Mouse (Mus musculus) neural tube, embryonic 14.5 days (tissue): ENCODE measurements around the gene Sobp. TPM values are rescaled to one million over a fixed set of nuclear protein-coding genes. Genes with fewer than 3 reads are reported as not detected.
A peak's percentile ranks its signal among the peaks of the same experiment; 100 is the strongest.

Source experiments
- ATAC-seq: fragments of 200-750 bp; cut with Nextera tagmentation; 2 replicates; pipeline ENCODE4 v1.8.0; 2017; ENCODE audit warnings: low read depth, mild to moderate bottlenecking, moderate TSS enrichment, moderate library complexity
- H3K27ac ChIP-seq: fragments of 300-500 bp; sonication (generic); 2 replicates; pipeline ENCODE4 v1.5.1; 2014; ENCODE audit warnings: low read depth, mild to moderate bottlenecking, control low read depth, low read length, moderate library complexity, mixed read lengths
- H3K27me3 ChIP-seq: fragments of 300-500 bp; sonication (generic); 2 replicates; pipeline ENCODE4 v1.6.1; 2014; ENCODE audit warnings: low read length; ENCODE audit not compliant: control insufficient read depth, insufficient read depth
- H3K36me3 ChIP-seq: fragments of 300-500 bp; sonication (generic); 2 replicates; pipeline ENCODE4 v1.6.1; 2014; ENCODE audit warnings: low read length, mixed read lengths; ENCODE audit not compliant: control insufficient read depth, insufficient read depth
- H3K4me1 ChIP-seq: fragments of 300-500 bp; sonication (generic); 2 replicates; pipeline ENCODE4 v1.6.1; 2014; ENCODE audit warnings: low read length; ENCODE audit not compliant: control insufficient read depth, insufficient read depth
- H3K4me2 ChIP-seq: fragments of 300-500 bp; sonication (generic); 2 replicates; pipeline ENCODE4 v1.6.1; 2014; ENCODE audit warnings: mild to moderate bottlenecking, low read depth, low read length, control low read depth
- H3K4me3 ChIP-seq: fragments of 300-500 bp; sonication (generic); 2 replicates; pipeline ENCODE4 v1.5.1; 2014; ENCODE audit warnings: low read depth, low read length, control low read depth, mixed read lengths
- H3K9ac ChIP-seq: fragments of 300-500 bp; sonication (generic); replicated peaks from 2 replicates; pipeline ENCODE4 v1.6.1; 2014; ENCODE audit warnings: low read depth, mild to moderate bottlenecking, control low read depth, low read length, mixed read lengths
- H3K9me3 ChIP-seq: fragments of 300-500 bp; sonication (generic); 2 replicates; pipeline ENCODE4 v1.6.1; 2016; ENCODE audit warnings: low read length; ENCODE audit not compliant: control insufficient read depth
- WGBS: fragments of 180-500 bp; shearing (Covaris S2); extraction: QIAGEN DNeasy Blood & Tissue Kit; methylation state at CpG from one replicate; pipeline ENCODE4 v1.1.7; 2014; 5-methylcytosine and 5-hydroxymethylcytosine counted together
- polyA plus RNA-seq: library from polyadenylated mRNA; unstranded; fragments of >200 nt; fragmentation: Nextera tagmentation; extraction: Ambion mirVana; gene quantifications from 2 replicates; pipeline ENCODE4 v1.2.1, GENCODE M21; 2014

The Sobp gene
- polyA plus RNA-seq, 1 experiment from 2014 or later: 17.0 TPM

DNA sequence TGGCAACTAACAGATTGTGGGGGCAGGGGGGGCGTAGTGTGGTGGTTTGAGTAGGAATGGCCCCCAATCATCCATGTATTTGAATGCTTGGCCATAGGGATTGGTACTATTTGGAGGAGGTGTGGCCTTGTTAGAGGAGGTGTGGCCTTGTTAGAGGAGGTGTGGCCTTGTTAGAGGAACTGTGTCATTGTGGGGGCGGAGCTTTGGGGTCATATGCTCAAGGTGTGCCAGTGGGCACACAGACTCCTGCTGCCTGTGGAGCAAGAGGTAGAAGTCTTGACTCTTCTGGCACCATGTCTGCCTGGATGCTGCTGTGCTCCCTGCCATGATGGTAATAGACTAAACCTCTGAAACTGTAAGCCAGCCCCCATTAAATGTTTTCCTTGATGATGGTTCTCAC, 25.9 kb upstream of the Sobp start:
- H3K27ac ChIP-seq: no peak overlapping the region
- H3K27me3 ChIP-seq: no peaks in the 10 kb centered on the region
- no peak overlapping the region for H3K9ac ChIP-seq
- no peak overlapping the region for H3K4me2 ChIP-seq
- no peaks in the 10 kb centered on the region for H3K9me3 ChIP-seq
- H3K36me3 ChIP-seq: no peaks in the 10 kb centered on the region
- 91% methylated on average over 2 of the region's 2 CpGs for WGBS
- no peaks in the 10 kb centered on the region for H3K4me1 ChIP-seq
- ATAC-seq: no peak
- H3K4me3 ChIP-seq: no peak overlapping the region

DNA sequence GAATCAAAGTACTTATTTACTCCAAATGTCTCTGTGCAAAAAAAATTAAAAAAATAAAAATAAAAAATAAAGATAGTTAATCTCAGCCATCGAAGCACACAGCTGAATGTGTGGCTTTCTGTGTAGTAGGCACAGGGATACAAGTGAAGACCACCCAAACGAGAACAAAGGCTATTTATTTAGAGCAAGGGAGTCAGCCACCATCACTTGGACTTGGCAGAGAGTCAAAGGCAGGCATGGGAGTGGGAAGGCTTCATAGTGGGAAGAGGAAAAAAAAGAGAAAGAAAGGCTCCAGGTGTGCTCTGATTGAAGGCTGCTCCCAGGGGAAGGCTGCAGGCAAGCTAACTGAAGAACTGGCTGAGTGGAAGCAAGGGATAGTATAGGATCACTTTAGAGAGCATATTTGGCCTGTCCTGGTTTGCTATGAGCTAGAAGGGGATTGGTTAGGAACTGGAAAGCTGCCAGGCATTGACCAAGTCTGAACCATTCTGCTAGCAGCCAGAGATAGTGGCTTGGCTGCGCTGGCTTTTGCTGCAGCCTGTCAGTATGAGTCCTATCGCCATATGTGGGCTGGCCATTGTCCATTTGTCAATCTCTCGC, 6.1 kb upstream of the Sobp start:
- H3K27ac ChIP-seq: peak overlapping the region; percentile 57; the same call in 1 of the 2 replicates
- H3K4me1 ChIP-seq: peaks cover 5% of the 10 kb centered on the region; the same call in 1 of the 2 replicates
- H3K4me3 ChIP-seq: no peak overlapping the region
- H3K4me2 ChIP-seq: no peak overlapping the region
- 32% methylated on average over 5 of the region's 5 CpGs for WGBS
- H3K9me3 ChIP-seq: no peaks in the 10 kb centered on the region
- no peaks in the 10 kb centered on the region for H3K27me3 ChIP-seq
- H3K9ac ChIP-seq: no peak overlapping the region
- ATAC-seq: peak; percentile 86
- H3K36me3 ChIP-seq: no peaks in the 10 kb centered on the region

DNA sequence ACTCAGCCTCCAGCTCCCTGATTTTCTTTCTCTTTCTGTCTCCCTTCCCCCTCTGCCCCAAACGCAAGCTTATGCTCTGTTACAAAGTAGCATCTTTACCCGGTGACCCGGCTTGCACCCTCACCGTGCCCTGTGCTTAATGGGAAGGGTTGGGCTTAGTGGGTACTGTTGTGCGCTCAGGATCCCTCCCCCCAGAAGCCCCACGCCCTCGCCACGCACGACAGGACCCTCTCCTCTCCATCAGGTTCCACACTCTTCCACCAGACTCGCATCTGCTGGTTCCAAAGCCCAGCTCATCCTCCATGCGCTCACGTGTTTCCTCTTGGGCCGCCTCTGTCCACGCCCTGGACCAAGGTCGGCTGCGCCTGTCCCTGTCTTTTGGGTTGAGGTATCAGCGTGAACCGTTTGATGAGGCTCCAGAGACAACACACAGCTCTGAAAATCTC, 849 bp upstream of the Sobp start:
- WGBS: under 1% methylated on average over 18 of the region's 18 CpGs
- peak overlapping the region; percentile 96 for H3K27ac ChIP-seq
- H3K27me3 ChIP-seq: no peaks in the 10 kb centered on the region
- peak overlapping the region; percentile 83 for H3K9ac ChIP-seq
- no peaks in the 10 kb centered on the region for H3K9me3 ChIP-seq
- H3K4me2 ChIP-seq: peak overlapping the region; percentile 96
- H3K4me1 ChIP-seq: peaks cover 22% of the 10 kb centered on the region
- peak overlapping the region; percentile 84 for H3K4me3 ChIP-seq
- H3K36me3 ChIP-seq: no peaks in the 10 kb centered on the region
- peak; percentile 60 for ATAC-seq

DNA sequence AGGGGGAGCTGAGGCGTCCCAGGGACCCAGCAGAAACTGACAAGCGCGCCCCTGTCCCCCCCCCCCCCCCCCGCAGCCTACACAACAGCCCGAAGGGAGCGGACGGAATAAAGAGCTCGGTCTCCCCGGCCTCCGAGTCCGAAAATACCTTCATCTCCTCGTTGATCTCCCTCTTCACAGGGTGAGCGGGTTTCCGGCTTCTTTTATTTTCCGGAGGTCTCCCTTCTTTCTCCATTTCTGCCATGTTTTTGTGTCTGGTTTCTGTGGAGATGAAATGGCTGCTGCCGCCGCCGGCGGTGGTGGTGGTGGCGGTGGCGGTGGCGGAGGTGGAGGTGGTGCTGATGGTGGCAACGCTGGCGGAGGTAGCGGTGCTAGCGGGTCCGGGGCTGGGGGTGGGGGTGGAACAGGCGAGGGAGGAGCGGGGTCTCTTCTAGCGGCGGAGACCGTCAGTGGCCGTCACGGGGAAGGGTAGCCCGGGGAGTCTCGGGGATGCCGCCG, 453 bp downstream of the Sobp start:
- H3K4me2 ChIP-seq: peak overlapping the region; percentile 96
- H3K4me1 ChIP-seq: peaks cover 22% of the 10 kb centered on the region
- no peaks in the 10 kb centered on the region for H3K9me3 ChIP-seq
- WGBS: 2% methylated on average over 26 of the region's 38 CpGs
- no peaks in the 10 kb centered on the region for H3K27me3 ChIP-seq
- H3K4me3 ChIP-seq: peak overlapping the region; percentile 84
- no peaks in the 10 kb centered on the region for H3K36me3 ChIP-seq
- H3K9ac ChIP-seq: peak overlapping the region; percentile 83
- H3K27ac ChIP-seq: peak overlapping the region; percentile 96
- ATAC-seq: peak; percentile 73

DNA sequence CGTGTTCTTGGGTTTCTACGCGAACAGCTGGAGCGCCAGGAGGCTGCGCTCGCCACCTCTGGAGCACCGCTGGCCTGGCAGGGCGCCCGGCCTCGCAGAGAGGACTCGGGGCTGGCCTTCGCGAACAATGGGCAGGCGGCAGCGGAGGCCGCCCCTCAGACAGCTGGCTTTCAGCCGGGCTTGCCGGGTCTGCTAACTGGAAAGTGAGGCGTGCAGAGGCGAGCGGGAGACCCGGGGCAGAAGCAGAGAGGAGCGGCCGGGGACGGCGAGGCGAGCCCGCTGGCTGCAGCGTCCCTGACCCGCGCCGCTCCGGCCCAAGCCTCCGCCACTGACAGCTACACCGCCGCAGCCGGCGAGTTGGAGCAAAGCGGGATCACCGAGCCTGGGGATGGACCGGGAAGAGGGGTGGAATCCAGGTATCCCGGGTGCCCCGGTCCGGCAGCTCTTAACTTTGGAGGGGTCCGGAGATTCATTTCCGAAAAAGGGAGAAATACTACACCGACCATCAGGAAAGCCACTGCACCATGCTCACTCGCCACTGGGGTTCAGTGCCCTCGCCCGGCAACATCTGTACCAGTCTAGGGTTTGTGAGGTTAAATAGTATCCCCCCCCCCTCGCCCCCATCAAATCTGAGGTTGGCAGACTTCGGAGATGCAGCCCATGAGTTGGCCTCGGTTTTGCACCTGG, 1.0 kb downstream of the Sobp start:
- peaks cover 22% of the 10 kb centered on the region for H3K4me1 ChIP-seq
- H3K27me3 ChIP-seq: no peaks in the 10 kb centered on the region
- peak overlapping the region; percentile 83 for H3K9ac ChIP-seq
- peak overlapping the region; percentile 84 for H3K4me3 ChIP-seq
- ATAC-seq: peak; percentile 13; the same call in 1 of the 2 replicates
- WGBS: 0% methylated on average over 53 of the region's 53 CpGs
- no peaks in the 10 kb centered on the region for H3K36me3 ChIP-seq
- H3K27ac ChIP-seq: peak overlapping the region; percentile 96
- no peaks in the 10 kb centered on the region for H3K9me3 ChIP-seq
- peak overlapping the region; percentile 96 for H3K4me2 ChIP-seq

DNA sequence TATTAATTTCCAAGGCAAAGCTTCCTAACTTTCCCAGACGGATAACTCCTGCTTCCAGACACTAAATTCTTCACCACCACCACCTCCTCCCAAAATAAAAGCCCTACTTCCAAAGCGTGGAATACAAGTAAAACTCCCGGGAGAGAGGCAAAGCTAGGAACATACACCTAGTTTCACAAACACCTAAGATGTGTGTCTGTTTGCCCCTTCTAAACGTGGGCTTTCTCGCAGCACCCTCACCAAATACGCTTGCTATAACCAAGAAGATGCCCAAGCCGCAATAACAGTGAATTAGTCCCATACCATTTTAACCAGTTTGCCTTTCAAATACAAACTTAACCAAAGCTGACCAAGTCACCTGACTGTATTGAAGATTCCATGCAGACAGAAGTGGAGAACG, 1.8 kb downstream of the Sobp start:
- Histone ChIP-seq H3K9me3 (no peaks in the 10 kb centered on the region), H3K27me3 (no peaks in the 10 kb centered on the region), H3K4me3 (peak overlapping the region; percentile 84), H3K4me2 (peak overlapping the region; percentile 96), H3K27ac (no peak overlapping the region), H3K9ac (peak overlapping the region; percentile 83), H3K36me3 (no peaks in the 10 kb centered on the region), H3K4me1 (peaks cover 26% of the 10 kb centered on the region)
- ATAC-seq: no peak
- WGBS: 4% methylated on average over 8 of the region's 8 CpGs

DNA sequence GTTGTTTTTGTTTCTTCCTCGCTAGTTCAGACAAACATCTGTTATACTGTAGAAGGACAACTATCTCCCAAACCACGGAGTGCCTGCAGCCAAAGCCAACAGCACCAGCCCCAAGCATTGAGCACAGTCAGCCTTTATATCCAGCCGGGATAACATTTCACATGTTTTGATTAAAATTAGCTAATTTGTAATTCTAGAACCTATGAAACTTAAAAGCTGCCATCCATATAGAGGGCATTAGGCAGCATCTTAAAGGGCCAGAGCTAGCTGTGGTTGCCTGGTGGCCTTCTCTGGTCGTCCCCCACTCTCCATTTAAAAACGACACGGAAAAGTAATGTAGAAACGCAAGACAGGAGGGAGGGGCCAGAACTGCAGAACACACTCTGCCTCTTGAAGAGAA, 2.3 kb downstream of the Sobp start:
- peak overlapping the region; percentile 84 for H3K4me3 ChIP-seq
- H3K4me2 ChIP-seq: peak overlapping the region; percentile 96
- H3K9me3 ChIP-seq: no peaks in the 10 kb centered on the region
- no peaks in the 10 kb centered on the region for H3K27me3 ChIP-seq
- no peak overlapping the region for H3K27ac ChIP-seq
- WGBS: 4% methylated on average over 7 of the region's 7 CpGs
- peaks cover 28% of the 10 kb centered on the region for H3K4me1 ChIP-seq
- no peaks in the 10 kb centered on the region for H3K36me3 ChIP-seq
- peak overlapping the region; percentile 83 for H3K9ac ChIP-seq
- no peak for ATAC-seq

DNA sequence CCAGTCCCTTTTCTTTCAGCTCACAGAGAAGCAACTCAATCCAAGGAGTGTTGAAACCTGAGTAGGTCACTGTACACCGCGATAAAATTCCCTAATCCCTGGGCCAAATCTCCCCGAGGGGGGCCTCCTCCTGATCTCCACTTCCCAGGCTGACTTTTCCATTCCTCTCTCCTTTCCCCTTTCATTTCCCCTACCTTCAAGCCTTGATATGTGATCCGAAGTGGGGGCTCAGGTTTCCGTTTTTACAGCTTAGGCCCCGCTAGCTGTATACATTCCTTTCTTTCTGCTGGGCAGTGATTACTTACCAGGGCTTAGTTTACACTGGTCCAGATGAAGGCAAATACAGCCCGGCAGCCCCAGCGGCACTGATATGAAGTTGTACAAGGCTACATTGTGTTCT, 3.2 kb downstream of the Sobp start:
- H3K4me3 ChIP-seq: peak overlapping the region; percentile 31
- no peaks in the 10 kb centered on the region for H3K9me3 ChIP-seq
- 11% methylated on average over 8 of the region's 8 CpGs for WGBS
- ATAC-seq: no peak
- H3K27ac ChIP-seq: no peak overlapping the region
- H3K9ac ChIP-seq: no peak overlapping the region; the same call in 1 of the 2 replicates
- H3K36me3 ChIP-seq: no peaks in the 10 kb centered on the region
- H3K4me1 ChIP-seq: peaks cover 28% of the 10 kb centered on the region
- no peaks in the 10 kb centered on the region for H3K27me3 ChIP-seq
- peak overlapping the region; percentile 96 for H3K4me2 ChIP-seq

DNA sequence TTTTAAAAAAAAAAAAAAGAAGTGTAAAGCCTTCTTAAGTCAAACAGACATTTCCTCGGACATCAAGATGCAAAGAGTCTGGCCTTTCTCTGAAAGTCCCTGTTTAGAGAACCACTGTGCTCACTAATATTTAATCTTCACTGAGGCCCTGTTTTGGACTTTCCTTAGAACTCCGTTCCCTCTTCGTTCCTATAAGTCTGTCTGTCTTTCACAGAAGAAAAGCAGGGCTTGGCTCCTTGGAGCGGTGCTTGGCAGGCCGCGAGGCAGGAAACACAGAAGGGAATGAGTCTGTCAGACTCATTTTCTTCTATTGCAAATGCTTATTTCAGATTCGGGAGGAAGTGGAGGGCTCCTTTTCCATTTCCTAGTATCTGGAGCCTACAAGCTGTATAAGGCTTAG, 5.5 kb downstream of the Sobp start:
- no peaks in the 10 kb centered on the region for H3K27me3 ChIP-seq
- WGBS: 79% methylated on average over 7 of the region's 7 CpGs

More for the DNA sequence above, 5.5 kb downstream of the Sobp start:
- no peak overlapping the region for H3K4me3 ChIP-seq
- H3K27ac ChIP-seq: no peak overlapping the region
- H3K36me3 ChIP-seq: no peaks in the 10 kb centered on the region
- no peak overlapping the region for H3K9ac ChIP-seq
- no peak overlapping the region for H3K4me2 ChIP-seq
- no peak for ATAC-seq
- no peaks in the 10 kb centered on the region for H3K9me3 ChIP-seq
- H3K4me1 ChIP-seq: peaks cover 28% of the 10 kb centered on the region
